Mouse (Mus musculus) adipocyte (in vitro differentiated cells): ENCODE results near the gene Igsf9b.
A peak's percentile ranks its signal among the peaks of the same experiment; 100 is the strongest.

Source experiments
- DNase-seq: peaks from one replicate; pipeline ENCODE4 v3.0.0-alpha.2; 2016; ENCODE audit warnings: low spot score

Igsf9b gene

DNA sequence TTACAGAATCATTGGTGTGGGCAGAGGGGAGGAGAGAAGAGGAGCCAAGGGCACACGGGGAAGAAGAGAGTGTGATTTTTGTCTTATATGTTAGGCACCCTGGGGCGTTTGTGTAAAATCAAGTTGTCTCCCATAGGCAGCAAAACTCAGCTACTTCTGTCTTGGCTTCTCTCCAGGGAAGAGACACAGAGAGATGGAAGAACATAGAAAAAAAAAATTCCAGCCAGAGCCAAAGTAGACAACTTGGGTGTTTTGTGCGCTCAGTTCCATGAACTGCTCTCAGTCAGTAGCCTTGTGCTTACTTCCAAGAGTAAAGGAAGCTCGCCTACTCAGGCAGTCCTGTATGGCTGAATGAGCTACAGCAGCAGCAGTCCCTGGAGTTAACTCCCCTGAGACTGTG, 31.4 kb downstream of the Igsf9b start:
- DNase-seq, result no peak

DNA sequence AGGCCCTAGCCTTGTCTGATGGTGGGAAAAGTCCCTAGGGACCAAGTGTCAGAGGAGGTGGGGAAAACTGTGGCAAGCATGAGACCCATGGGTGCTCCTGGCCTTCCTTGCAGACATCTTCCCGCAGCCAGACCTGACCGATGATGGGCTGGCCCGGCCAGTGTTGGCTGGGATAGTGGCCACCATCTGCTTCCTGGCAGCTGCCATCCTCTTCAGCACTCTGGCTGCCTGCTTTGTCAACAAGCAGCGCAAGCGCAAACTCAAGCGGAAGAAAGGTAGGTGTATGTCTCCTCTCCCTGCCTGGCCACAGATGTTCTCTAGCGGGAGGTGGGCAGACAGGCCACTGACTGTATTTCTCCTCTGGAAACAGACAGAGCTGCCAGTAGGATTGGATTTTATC, 32.5 kb downstream of the Igsf9b start:
- no peak for DNase-seq

DNA sequence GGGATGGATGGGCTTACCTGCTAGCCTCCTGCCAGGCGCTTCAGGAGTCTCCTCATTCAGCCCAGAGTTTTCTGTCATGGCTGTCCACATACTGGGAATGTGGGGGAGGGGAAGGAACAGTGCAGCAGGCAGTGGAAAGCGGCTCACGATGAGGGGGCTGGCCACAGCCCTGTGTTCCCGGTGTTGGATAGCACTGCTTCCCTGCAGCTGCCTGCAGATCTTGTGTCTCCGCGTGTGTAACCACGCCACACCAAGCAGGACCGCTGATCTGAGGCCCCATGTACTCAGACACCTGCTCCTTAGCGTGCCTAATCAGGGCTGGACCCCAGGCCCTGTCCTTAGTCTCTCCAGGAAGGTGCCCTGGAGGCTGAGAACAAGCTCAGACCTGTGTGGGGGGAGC, 35.9 kb downstream of the Igsf9b start:
- no peak for DNase-seq

DNA sequence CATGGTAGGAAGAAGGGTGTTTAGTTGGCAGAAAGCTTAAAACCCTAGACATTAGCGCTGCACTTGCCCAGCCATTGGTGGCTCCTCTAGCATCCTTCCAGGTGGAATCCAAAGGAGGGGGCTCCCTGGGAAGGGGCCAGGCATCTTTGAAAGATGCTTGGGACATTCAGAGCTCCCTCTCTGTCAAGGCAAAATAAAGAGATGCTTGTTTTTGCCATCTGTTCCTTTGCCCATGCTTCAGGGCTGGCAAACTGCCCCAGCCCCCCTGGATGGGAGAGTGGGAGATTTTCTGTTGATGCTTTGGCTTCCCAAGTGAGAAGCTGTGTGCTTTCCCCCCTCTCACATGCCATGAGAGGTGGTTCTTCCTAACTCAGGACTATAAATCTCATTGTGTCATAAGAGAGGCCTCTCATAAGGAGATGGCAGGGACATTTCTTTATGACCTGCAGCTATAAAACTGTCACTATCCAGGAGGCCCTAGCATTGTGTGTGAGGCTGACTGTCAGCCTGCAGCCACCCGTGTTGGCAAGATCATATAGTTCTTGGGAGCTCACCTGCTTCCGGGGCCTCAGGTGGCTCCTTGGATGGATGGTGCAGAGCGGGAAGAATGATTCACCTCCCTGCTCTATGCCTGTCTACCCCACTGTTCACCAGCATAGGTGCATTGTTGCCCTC, 38.1 kb downstream of the Igsf9b start:
- no peak for DNase-seq

DNA sequence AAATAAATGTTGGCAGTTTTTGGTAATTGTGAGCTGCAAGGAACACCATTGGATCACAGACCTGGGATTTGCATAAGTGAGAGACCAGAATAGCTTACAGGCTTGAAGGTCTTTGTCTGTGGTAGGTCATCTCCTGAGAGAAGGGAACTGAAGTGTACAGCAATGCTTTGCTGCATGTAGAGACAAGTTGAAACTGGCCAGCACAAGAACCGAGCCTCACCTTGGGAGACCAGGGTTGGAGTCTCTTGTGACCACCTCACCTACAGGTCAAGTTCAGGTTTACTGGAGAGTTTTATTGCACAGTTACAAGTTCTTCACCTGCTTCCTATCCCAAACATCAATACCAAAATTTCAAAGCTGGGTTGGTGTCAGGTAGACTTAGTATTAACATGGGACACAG, 40.2 kb downstream of the Igsf9b start:
- no peak for DNase-seq

DNA sequence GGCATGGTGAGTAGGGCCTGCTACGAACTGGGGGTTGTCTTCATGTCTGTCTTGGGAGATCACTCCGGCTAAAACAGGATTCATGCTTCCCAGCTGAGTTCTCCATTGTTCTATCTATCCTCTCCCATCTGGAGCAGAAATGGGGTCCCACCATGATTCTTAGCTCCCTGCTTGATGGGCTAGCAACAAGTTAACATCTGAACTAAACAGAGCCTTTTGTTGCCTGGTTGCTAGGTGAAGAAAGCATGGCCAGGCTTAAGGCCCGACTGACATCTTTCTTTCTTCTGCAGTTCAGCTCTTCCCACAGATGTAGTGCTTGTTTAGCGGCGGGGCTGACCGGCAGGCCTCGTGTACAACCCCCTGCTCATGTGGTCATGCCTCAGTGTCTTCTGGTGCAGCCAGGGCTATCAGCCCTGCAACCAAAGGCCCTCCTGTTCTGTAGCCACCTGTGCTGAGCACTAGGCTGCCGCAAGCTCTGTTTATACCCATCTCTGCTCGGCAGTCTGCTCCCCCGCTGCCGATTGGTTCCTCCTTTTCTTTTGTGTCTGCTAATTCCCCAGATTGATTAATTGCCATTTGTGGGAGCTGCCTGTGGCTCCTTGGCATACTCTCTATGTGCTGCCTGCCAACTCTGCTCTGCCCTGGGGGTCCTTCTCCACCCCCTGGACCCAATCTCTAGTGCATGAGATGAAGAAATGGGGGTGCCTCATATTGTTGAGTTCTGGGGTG, 47.7 kb downstream of the Igsf9b start:
- DNase-seq, result no peak

DNA sequence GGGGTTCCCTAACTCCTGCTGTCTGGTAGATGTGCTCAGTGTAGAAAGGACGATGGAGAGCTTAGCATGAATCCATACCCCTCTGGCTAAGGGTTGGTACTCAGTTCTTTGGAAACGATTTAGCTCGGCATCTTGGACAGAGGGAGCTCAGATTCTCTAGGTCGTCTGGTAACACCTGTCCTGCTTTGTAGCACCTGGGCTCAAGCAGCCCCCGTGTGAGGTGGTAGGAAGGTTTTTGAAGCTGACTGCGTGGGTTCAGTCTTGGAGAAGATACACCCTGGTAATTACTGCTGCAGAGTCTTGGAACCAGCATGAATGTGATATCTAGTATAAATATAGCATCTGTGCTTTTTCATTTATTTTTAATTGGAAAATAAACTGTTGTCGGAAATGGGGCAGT, 54.1 kb downstream of the Igsf9b start:
- no peak for DNase-seq

DNA sequence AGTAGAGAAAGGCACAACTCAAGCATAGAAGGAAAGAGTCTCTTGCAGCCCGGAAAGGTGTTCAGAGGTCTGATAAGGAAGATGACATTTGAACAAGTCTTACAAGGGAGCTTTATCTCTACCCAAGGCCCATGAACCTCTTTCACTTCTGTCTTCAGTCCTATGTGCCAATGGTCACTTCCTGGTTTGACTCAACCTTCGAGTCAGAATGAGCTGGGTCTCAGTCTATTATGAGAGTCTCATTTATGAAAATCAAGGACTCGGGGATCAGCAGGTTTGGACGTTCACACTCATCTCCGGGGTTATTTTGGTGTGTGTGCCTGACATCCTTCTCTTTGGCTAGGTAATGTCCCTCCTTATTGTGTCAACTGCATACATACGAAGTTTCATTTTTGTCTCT, 58.9 kb downstream of the Igsf9b start:
- DNase-seq, result no peak

DNA sequence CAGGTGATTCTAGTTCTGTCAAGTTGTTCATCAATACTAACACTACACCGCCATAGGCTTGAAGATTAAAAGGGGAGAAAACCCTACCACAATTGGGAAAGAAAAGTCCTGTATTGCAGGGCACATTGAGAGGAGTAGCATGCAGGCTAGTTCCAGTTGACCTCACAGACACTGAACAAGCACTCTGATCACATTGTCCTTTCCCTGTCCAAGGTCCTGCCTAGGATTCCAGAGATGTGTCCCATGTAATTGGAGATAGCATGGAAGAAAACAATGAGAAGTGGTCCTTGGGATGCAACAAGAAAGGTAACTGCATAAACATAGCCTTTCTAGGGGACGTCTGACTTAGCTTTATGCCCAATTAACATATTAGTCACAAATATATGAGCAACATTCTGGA, 68.2 kb downstream of the Igsf9b start:
- peak; percentile 5 for DNase-seq

DNA sequence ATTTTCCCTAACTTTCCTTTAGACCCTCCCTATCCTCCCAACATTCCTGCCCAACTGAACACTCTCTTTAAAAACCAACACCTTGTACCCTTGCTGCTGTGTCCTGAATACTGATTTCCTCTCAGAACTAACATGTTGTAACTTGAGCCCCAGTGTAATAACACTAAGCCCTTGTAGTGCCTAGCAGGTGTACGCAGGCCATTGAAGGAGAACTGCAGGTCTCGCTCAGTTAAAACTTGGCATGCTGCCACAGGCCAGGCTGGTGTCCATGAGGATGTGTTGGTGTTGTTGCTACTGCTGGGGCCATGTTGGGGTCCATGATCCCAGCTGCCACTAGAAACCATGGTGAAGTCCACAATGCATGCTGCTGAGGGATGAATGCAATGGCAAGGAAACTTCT, 70.1 kb downstream of the Igsf9b start:
- no peak for DNase-seq

DNA sequence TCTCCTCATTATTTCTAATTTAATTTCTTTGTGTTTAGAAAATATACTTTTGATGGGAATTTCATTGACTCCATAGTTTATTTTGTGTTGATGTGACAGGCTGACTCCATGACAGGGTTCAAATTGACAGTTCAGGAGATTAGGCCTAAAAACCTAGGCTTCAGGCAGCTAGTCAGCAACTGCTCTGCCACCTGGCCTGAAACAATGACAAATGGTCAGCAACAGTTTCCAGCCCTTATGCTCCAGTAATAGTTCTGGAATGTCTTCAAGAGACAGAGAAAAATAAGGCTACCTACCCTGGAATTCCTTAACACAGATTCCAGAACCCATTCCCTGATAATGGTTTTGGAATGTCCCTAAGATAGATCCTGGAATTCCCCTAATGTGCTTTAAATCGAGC, 76.7 kb downstream of the Igsf9b start:
- DNase-seq, result no peak

DNA sequence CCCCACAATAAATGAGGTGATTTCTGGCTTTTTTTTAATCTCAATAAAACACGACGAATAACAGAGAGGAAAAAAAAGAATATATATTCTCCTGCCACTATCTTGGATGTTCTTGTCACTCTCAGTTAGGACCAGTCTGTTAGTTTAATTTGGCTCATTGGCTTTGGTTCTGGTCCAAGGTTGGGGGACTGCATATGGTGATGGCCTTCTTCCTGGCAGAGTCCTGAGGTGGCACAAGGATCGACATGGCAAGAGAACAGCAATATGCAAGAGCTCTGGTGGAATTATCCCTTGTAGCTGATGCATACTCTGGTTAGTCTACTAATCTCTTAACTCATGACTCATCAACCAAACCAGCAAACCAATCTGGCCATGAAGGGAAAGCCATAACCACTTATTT, 87.9 kb downstream of the Igsf9b start:
- DNase-seq, result no peak

DNA sequence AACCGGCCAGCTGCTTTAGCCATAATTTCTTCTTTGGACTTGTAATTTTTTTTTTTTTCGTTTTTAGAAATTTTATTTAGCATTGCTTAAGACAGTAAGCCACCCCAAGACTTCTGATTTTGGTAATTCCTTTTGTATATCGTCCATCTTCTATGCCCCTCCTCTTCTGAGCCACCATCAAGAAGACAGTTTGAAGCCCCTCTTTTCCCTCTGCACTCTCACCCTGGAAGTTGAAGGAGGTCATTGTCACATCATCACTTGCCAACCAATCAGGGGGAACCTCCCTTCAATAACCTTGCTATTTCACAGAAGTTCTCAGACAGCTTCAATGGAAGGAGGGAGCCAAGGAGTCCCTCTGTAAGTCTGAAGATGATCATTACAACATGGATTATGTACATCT, 97.5 kb downstream of the Igsf9b start, which contains the start of gene Spata19:
TSS of gene Spata19 (plus strand) at position 301 of the 400 bp plus-strand sequence.
- no peak for DNase-seq

DNA sequence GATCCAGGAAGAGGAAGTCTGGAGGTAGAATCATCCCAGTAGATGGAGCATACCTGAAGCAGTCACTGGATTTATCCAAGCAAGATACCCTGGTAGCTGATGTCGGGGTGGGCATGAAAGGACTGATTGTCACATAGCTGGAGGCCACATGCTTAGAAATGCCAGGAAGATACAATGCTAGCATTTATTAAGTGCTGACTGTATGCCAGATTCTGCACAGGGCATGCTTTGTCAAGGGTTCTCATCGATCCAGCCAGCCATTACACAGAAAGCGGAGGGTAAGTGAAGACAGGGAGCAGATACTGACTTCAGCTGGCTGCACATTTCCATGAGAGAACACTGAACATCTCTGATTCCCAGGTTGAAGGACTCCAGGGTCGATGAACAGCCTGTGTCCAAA, 102.2 kb downstream of the Igsf9b start:
- DNase-seq, result no peak
